Mouse (Mus musculus) lung, embryonic 15.5 days (tissue): Measurements from ENCODE around the gene Rundc3a. TPM values are rescaled to one million over a fixed set of nuclear protein-coding genes. Genes with fewer than 3 reads are reported as not detected.
A peak's percentile ranks its signal among the peaks of the same experiment; 100 is the strongest.
"Not testable (repeated sequence)": the region's sequence is repeated elsewhere in the genome, so short reads cannot be mapped to it uniquely, and the experiment has no call there.

Experiments used
- ATAC-seq: fragments of 200-750 bp; cut with Nextera tagmentation; 2 replicates; pipeline ENCODE4 v1.8.0; 2017; ENCODE audit warnings: moderate number of reproducible peaks, borderline replicate concordance; ENCODE audit not compliant: low FRiP score, low TSS enrichment; ENCODE audit errors: extremely low read depth
- H3K27ac ChIP-seq: fragments of 300-500 bp; sonication (generic); 2 replicates; pipeline ENCODE4 v1.5.1; 2015; ENCODE audit warnings: moderate library complexity, mild to moderate bottlenecking, inconsistent platforms
- H3K27me3 ChIP-seq: fragments of 300-500 bp; sonication (generic); 2 replicates; pipeline ENCODE4 v1.6.1; 2015; ENCODE audit warnings: inconsistent platforms
- H3K36me3 ChIP-seq: fragments of 300-500 bp; sonication (generic); 2 replicates; pipeline ENCODE4 v1.6.1; 2015; ENCODE audit warnings: inconsistent platforms
- H3K4me1 ChIP-seq: fragments of 300-500 bp; sonication (generic); 2 replicates; pipeline ENCODE4 v1.6.1; 2015; ENCODE audit warnings: inconsistent platforms
- H3K4me2 ChIP-seq: fragments of 300-500 bp; sonication (generic); 2 replicates; pipeline ENCODE4 v1.6.1; 2015; ENCODE audit warnings: inconsistent platforms, mild to moderate bottlenecking, moderate library complexity
- H3K4me3 ChIP-seq: fragments of 300-500 bp; sonication (generic); 2 replicates; pipeline ENCODE4 v1.5.1; 2015; ENCODE audit warnings: mild to moderate bottlenecking, inconsistent platforms
- H3K9ac ChIP-seq: fragments of 300-500 bp; sonication (generic); 2 replicates; pipeline ENCODE4 v1.6.1; 2015; ENCODE audit warnings: inconsistent platforms
- H3K9me3 ChIP-seq: fragments of 300-500 bp; sonication (generic); 2 replicates; pipeline ENCODE4 v1.6.1; 2016; ENCODE audit warnings: inconsistent platforms
- WGBS: fragments of 180-500 bp; shearing (Covaris S2); methylation state at CpG from one replicate; pipeline ENCODE4 v1.1.7; 2015; 5-methylcytosine and 5-hydroxymethylcytosine counted together
- polyA plus RNA-seq: library from polyadenylated mRNA; unstranded; fragments of >200 nt; fragmentation: Nextera tagmentation; extraction: Ambion mirVana; gene quantifications from 2 replicates; pipeline ENCODE4 v1.2.1, GENCODE M21; 2015

Rundc3a gene
- polyA plus RNA-seq, 1 experiment from 2014 or later: 2.0 TPM

DNA sequence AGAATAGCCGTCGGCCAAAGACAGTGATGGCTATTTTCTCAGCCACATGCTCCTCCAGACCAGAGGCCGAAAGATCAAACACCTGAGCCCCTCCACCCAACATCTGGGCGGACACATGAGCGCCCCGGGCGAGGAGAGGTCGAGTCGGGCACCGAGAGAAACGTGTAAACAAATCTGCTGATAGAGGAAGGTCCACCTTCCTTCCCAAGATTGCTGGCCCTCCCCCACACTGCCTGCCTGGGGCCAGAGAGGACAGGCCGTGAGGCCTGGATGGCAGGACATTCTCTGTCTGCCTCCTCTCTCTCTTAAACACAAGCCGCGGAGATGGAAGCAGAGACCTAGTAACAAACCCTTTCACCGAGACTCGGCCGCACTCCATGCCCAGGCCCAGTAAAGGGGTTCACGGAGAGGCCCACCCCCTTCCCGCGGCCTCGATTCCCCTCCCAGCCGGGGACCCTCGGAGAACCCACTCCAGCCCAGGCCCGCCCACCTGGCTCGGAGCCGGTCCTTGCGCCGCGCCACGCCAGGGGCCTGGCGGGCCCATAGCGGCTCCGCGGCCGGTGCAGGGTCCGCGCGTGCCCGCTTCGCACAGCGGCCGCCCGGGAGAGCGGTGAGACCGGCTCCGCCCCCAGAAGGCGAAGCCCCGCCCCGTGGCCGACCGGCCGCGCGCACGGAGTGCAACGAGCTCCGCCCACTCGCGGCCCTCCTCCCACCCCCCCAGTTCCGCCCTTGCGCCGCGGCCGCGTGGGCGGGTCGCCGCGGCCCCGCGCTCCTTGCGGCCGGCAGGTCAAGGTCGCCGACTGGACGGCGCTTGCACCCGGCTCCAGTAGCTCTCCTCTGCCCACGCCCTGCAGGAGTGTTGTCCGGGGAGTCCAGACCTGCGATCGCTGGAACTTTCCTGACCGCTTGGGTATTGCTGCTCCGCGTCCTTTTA lies 14.0 kb downstream of the Rundc3a start:
- 0 out of 2 replicates have a peak, but pooled peaks cover 2% of the 10 kb centered on the region for H3K27me3 ChIP-seq
- peak overlapping the region; percentile 97 for H3K4me3 ChIP-seq
- H3K36me3 ChIP-seq: peaks cover 25% of the 10 kb centered on the region
- H3K9ac ChIP-seq: peak overlapping the region; percentile 87
- WGBS: under 1% methylated on average over 83 of the region's 85 CpGs
- no peaks in the 10 kb centered on the region for H3K9me3 ChIP-seq
- peaks cover 47% of the 10 kb centered on the region for H3K4me1 ChIP-seq
- ATAC-seq: peak; percentile 69
- peak overlapping the region; percentile 82 for H3K4me2 ChIP-seq
- peak overlapping the region; percentile 94 for H3K27ac ChIP-seq

DNA sequence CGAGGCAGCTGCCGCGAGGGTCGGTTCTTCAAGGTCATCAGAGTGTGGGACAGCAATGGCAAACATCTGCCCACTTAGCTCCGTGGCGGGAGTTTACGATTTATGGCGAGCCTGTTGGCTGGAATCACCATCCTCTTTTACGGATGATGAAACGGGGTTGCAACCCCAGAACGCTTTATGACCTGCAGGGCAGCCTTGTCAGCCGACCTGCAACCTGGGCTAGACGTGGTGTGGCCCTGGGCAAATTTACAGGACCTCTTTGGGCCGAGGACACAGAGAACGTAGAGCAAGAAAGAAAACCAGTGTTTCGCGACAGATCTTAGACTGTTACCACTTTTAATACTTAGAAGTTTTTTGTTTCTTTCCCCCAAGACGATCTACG lies 14.6 kb downstream of the Rundc3a start, which contains the start of gene Slc25a39:
Gene Slc25a39, minus strand, starts transcription at position 113 of the 382 bp plus-strand sequence.
- WGBS: under 1% methylated on average over 19 of the region's 19 CpGs
- ATAC-seq: no peak
- H3K27ac ChIP-seq: peak within 1 kb of the TSS; percentile 94
- H3K4me2 ChIP-seq: peak within 1 kb of the TSS; percentile 82
- H3K4me3 ChIP-seq: peak within 1 kb of the TSS; percentile 97
- H3K9me3 ChIP-seq: no peaks in the 10 kb centered on the region
- no peaks in the 10 kb centered on the region for H3K27me3 ChIP-seq
- peak within 1 kb of the TSS; percentile 87 for H3K9ac ChIP-seq
- H3K36me3 ChIP-seq: peaks cover 18% of the 10 kb centered on the region
- peaks cover 47% of the 10 kb centered on the region for H3K4me1 ChIP-seq

DNA sequence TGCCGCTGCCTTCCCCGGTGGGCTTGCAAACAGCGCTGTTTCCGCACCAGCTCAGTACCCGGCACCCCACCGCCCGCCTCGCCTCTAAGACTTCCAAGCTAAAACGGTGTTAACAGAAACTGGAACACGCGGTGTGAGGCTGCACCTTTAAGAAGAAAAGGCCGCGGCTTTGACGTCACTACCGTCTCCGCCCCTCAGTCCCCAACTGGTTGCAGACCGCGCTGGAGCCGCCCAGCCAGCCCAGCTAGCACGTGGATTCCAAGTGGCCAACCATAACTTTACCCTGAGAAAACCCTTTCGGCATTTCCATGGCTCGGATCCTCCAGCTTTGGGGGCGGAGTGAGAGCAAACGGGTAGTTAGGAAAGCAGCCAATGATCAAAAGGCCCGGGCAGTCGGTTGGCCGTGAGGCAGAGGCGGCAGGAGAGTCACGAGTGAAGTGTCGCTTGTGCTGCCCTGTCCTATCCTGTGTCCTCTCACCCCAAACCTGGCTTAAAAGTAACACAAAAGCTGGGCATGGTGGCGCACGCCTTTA lies 15.2 kb downstream of the Rundc3a start:
- Histone ChIP-seq H3K27ac (peak overlapping the region; percentile 94), H3K36me3 (peaks cover 12% of the 10 kb centered on the region), H3K4me3 (peak overlapping the region; percentile 97), H3K9ac (peak overlapping the region; percentile 67), H3K4me2 (peak overlapping the region; percentile 82), H3K4me1 (peaks cover 47% of the 10 kb centered on the region), H3K9me3 (no peaks in the 10 kb centered on the region), H3K27me3 (no peaks in the 10 kb centered on the region)
- peak; percentile 94 for ATAC-seq
- under 1% methylated on average over 32 of the region's 32 CpGs for WGBS

GRCm38 (mm10) chr11:102408888-102409794 lies 15.9 kb downstream of the Rundc3a start:
- H3K27ac ChIP-seq: peak overlapping the region; percentile 85
- peak overlapping the region; percentile 41; the same call in 1 of the 2 replicates for H3K9ac ChIP-seq
- no peaks in the 10 kb centered on the region for H3K27me3 ChIP-seq
- peak overlapping the region; percentile 82 for H3K4me2 ChIP-seq
- H3K36me3 ChIP-seq: peaks cover 5% of the 10 kb centered on the region
- no peak for ATAC-seq
- H3K4me3 ChIP-seq: peak overlapping the region; percentile 97
- H3K9me3 ChIP-seq: no peaks in the 10 kb centered on the region
- 31% methylated on average over 15 of the region's 15 CpGs for WGBS
- peaks cover 47% of the 10 kb centered on the region for H3K4me1 ChIP-seq

DNA sequence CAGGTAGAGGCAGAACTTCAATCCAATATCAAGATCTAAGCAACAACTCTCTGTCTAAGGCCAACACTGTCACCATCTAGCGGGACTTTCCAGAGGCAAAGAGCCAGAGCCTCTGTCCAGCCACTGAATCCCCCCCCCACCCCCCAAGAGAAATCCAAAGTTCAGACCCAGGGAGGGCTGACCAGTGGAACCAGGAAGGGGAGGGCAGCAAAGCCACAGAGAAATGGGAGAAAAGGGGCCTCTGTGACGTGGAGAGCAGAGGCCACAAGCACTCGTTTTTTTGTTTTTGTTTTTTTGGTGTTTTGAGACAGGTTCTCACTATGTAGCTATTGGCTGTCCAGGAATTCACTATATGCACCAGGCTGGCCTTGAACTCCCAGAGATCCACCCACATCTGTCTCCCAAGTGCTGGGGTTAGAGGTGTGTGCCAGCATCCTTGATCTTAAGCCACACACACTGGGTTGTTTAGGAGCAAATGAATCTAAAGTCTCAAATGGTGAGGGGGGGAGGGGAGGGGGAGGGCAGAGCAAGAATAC lies 16.7 kb downstream of the Rundc3a start:
- peaks cover 41% of the 10 kb centered on the region for H3K4me1 ChIP-seq
- H3K36me3 ChIP-seq: no peaks in the 10 kb centered on the region
- no peak overlapping the region for H3K4me3 ChIP-seq
- no peak overlapping the region for H3K9ac ChIP-seq
- WGBS: 67% methylated on average over 3 of the region's 3 CpGs
- no peak overlapping the region for H3K4me2 ChIP-seq
- H3K27me3 ChIP-seq: no peaks in the 10 kb centered on the region
- H3K27ac ChIP-seq: no peak overlapping the region
- ATAC-seq: no peak
- no peaks in the 10 kb centered on the region for H3K9me3 ChIP-seq

DNA sequence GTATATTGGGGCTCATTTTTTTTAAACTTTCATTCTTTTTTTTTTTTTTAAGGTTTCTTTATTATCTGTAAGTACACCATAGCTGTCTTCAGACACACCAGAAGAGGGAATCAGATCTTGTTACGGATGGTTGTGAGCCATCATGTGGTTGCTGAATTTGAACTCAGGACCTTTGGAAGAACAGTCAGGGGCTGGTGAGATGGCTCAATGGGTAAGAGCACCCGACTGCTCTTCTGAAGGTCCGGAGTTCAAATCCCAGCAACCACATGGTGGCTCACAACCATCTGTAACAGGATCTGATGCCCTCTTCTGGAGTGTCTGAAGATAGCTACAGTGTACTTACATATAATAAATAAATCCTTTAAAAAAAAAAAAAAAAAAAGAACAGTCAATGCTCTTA lies 17.1 kb downstream of the Rundc3a start:
- H3K27me3 ChIP-seq, H3K36me3 ChIP-seq, H3K9me3 ChIP-seq, H3K4me2 ChIP-seq, H3K4me3 ChIP-seq, H3K9ac ChIP-seq, H3K27ac ChIP-seq, ATAC-seq: not testable (repeated sequence)
- WGBS: 94% methylated on average over 3 of the region's 3 CpGs
- peaks cover 37% of the 10 kb centered on the region for H3K4me1 ChIP-seq

- H3K36me3 ChIP-seq: no peaks in the 10 kb centered on the region
- WGBS: 52% methylated on average over 3 of the region's 3 CpGs
- no peaks in the 10 kb centered on the region for H3K27me3 ChIP-seq
- H3K4me2 ChIP-seq: no peak overlapping the region
- H3K27ac ChIP-seq: 0 out of 2 replicates have a peak overlapping the region, but pooled peaks have one; percentile 1
- H3K4me1 ChIP-seq: peaks cover 29% of the 10 kb centered on the region
- no peak for ATAC-seq
- no peak overlapping the region for H3K9ac ChIP-seq
- H3K4me3 ChIP-seq: no peak overlapping the region
- H3K9me3 ChIP-seq: no peaks in the 10 kb centered on the region
Measured at GRCm38 (mm10) chr11:102411061-102411460, 17.9 kb downstream of the Rundc3a start.

GRCm38 (mm10) chr11:102411704-102412103 lies 18.5 kb downstream of the Rundc3a start:
- Histone ChIP-seq H3K9me3 (no peaks in the 10 kb centered on the region), H3K27me3 (no peaks in the 10 kb centered on the region), H3K4me3 (no peak overlapping the region), H3K36me3 (no peaks in the 10 kb centered on the region), H3K4me2 (peak overlapping the region; percentile 9; the same call in 1 of the 2 replicates), H3K4me1 (peaks cover 23% of the 10 kb centered on the region), H3K9ac (no peak overlapping the region), H3K27ac (0 out of 2 replicates have a peak overlapping the region, but pooled peaks have one; percentile 1)
- WGBS: 6% methylated on average over 11 of the region's 11 CpGs
- no peak for ATAC-seq

DNA sequence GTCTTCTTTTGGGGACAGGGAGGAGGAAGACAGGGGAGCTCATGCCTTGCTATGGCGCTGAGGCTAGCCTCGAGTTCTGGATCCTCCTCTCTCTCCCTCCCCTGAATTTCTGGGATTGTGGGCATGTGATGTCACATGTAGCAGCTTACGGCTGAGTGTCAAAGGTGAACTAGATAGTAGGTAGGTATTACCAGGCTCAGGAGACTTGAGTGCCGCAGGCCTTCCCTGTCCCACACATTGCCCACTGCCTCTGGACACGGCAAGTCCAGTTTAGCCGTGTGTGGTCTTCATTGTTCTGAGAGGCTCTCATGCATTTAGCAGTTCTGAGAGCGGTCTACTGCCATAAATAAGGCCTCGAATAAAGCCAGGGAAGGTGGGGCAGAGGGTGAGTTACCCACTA lies 19.9 kb downstream of the Rundc3a start:
- Histone ChIP-seq H3K36me3 (no peaks in the 10 kb centered on the region), H3K4me3 (no peak overlapping the region), H3K4me1 (peaks cover 19% of the 10 kb centered on the region), H3K9ac (no peak overlapping the region), H3K9me3 (no peaks in the 10 kb centered on the region), H3K27me3 (no peaks in the 10 kb centered on the region), H3K27ac (no peak overlapping the region), H3K4me2 (no peak overlapping the region)
- ATAC-seq: no peak
- 70% methylated on average over 8 of the region's 8 CpGs for WGBS

- Histone ChIP-seq H3K4me3 (no peak overlapping the region), H3K4me2 (no peak overlapping the region), H3K4me1 (peaks cover 9% of the 10 kb centered on the region), H3K9ac (no peak overlapping the region), H3K36me3 (no peaks in the 10 kb centered on the region), H3K27ac (no peak overlapping the region), H3K27me3 (no peaks in the 10 kb centered on the region), H3K9me3 (no peaks in the 10 kb centered on the region)
- ATAC-seq: no peak
- 63% methylated on average over 10 of the region's 10 CpGs for WGBS
Measured at GRCm38 (mm10) chr11:102415034-102415802, 22.0 kb downstream of the Rundc3a start.

GRCm38 (mm10) chr11:102417160-102417559 lies 24.0 kb downstream of the Rundc3a start:
- no peak overlapping the region for H3K9ac ChIP-seq
- no peak for ATAC-seq

More at GRCm38 (mm10) chr11:102417160-102417559, 24.0 kb downstream of the Rundc3a start:
- H3K4me1 ChIP-seq: no peaks in the 10 kb centered on the region
- H3K4me2 ChIP-seq: no peak overlapping the region
- H3K36me3 ChIP-seq: no peaks in the 10 kb centered on the region
- H3K4me3 ChIP-seq: no peak overlapping the region
- 69% methylated on average over 1 of the region's 1 CpGs for WGBS
- no peaks in the 10 kb centered on the region for H3K9me3 ChIP-seq
- H3K27ac ChIP-seq: no peak overlapping the region
- H3K27me3 ChIP-seq: no peaks in the 10 kb centered on the region
